Mouse (Mus musculus) stomach, embryonic 16.5 days (tissue): ENCODE data around the gene Plekhh2. TPM values are rescaled to one million over a fixed set of nuclear protein-coding genes. Genes with fewer than 3 reads are reported as not detected.

Experiments used
- ATAC-seq: fragments of 200-750 bp; cut with Nextera tagmentation; 2 replicates; pipeline ENCODE4 v1.8.0; 2017; ENCODE audit warnings: moderate number of reproducible peaks, moderate TSS enrichment; ENCODE audit not compliant: insufficient read depth, low FRiP score
- H3K27ac ChIP-seq: fragments of 300-500 bp; sonication (generic); 2 replicates; pipeline ENCODE4 v1.5.1; 2014; ENCODE audit warnings: low read length
- H3K27me3 ChIP-seq: fragments of 300-500 bp; sonication (generic); 2 replicates; pipeline ENCODE4 v1.6.1; 2014; ENCODE audit warnings: low read length, control low read depth, mixed read lengths; ENCODE audit not compliant: control insufficient read depth, insufficient read depth
- H3K36me3 ChIP-seq: fragments of 300-500 bp; sonication (generic); 2 replicates; pipeline ENCODE4 v1.6.1; 2014; ENCODE audit warnings: low read length; ENCODE audit not compliant: control insufficient read depth, insufficient read depth
- H3K4me1 ChIP-seq: fragments of 300-500 bp; sonication (generic); 2 replicates; pipeline ENCODE4 v1.6.1; 2014; ENCODE audit warnings: low read length, control low read depth, mixed read lengths; ENCODE audit not compliant: control insufficient read depth, insufficient read depth
- H3K4me2 ChIP-seq: fragments of 300-500 bp; sonication (generic); 2 replicates; pipeline ENCODE4 v1.6.1; 2014; ENCODE audit warnings: low read depth, low read length, mixed read lengths
- H3K4me3 ChIP-seq: fragments of 300-500 bp; sonication (generic); replicated peaks from 2 replicates; pipeline ENCODE4 v1.5.1; 2014; ENCODE audit warnings: mild to moderate bottlenecking, low read length
- H3K9ac ChIP-seq: fragments of 300-500 bp; sonication (generic); 2 replicates; pipeline ENCODE4 v1.6.1; 2014; ENCODE audit warnings: low read length
- H3K9me3 ChIP-seq: fragments of 300-500 bp; sonication (generic); replicated peaks from 2 replicates; pipeline ENCODE4 v1.6.1; 2016; ENCODE audit warnings: low read length, control low read depth; ENCODE audit not compliant: control insufficient read depth
- WGBS: fragments of 180-500 bp; shearing (Covaris S2); extraction: QIAGEN DNeasy Blood & Tissue Kit; methylation state at CpG from one replicate; pipeline ENCODE4 v1.1.7; 2014; 5-methylcytosine and 5-hydroxymethylcytosine counted together
- polyA plus RNA-seq: library from polyadenylated mRNA; unstranded; fragments of >200 nt; fragmentation: Nextera tagmentation; extraction: Ambion mirVana; gene quantifications from 2 replicates; pipeline ENCODE4 v1.2.1, GENCODE M21; 2015

The Plekhh2 gene
- polyA plus RNA-seq, 1 experiment from 2014 or later = 10.0 TPM

DNA sequence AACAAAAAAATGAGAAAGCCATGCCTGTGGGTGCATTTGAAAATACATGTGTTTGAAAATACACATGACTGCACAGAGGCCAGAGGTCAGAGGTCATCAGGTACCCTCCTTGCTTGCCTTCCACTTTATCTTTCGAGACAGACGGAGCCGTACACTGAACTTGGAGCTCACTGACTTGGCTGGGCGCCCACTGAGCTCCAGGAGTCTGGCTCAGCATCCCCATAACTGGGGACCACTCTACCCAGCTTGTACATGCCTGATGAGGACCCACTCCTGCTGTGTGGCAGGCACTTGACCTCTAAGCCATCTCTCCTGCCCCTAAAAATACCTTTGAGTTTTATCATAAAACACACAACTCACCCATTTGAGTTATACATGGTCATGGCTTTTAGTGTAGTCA is 2.5 kb upstream of the Plekhh2 start:
- no peak overlapping the region for H3K27ac ChIP-seq
- H3K27me3 ChIP-seq = no peaks in the 10 kb centered on the region
- no peaks in the 10 kb centered on the region for H3K9me3 ChIP-seq
- no peak overlapping the region for H3K4me2 ChIP-seq
- H3K9ac ChIP-seq = no peak overlapping the region
- H3K36me3 ChIP-seq = no peaks in the 10 kb centered on the region
- H3K4me3 ChIP-seq = no peak overlapping the region
- ATAC-seq = no peak
- WGBS = 58% methylated on average over 4 of the region's 4 CpGs
- H3K4me1 ChIP-seq = peaks cover 7% of the 10 kb centered on the region

DNA sequence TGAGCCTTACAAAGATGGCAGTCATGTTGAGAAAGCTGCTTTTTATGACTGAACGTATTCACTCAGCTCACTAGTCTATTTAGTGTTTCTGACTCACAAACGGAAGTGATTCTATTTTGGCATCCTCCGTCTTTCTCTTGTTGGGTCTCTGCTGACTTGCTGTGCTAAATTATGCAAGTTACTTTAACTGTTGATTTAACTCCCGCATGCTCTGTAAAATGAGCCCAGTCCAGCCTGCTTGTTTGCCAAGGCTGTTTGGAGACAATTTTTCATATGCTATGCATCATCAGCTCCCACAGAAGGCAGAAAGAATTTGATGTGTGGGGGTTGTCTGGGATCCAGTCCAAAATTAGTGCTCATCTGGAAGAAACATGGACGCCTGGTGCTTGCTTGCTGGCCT is 1.3 kb upstream of the Plekhh2 start:
- ATAC-seq = peak; percentile 42; the same call in 1 of the 2 replicates
- Histone ChIP-seq H3K4me2 (no peak overlapping the region), H3K4me1 (peaks cover 7% of the 10 kb centered on the region), H3K27ac (peak overlapping the region; percentile 83), H3K9ac (no peak overlapping the region), H3K27me3 (no peaks in the 10 kb centered on the region), H3K9me3 (no peaks in the 10 kb centered on the region), H3K4me3 (no peak overlapping the region), H3K36me3 (no peaks in the 10 kb centered on the region)
- 14% methylated on average over 5 of the region's 5 CpGs for WGBS

DNA sequence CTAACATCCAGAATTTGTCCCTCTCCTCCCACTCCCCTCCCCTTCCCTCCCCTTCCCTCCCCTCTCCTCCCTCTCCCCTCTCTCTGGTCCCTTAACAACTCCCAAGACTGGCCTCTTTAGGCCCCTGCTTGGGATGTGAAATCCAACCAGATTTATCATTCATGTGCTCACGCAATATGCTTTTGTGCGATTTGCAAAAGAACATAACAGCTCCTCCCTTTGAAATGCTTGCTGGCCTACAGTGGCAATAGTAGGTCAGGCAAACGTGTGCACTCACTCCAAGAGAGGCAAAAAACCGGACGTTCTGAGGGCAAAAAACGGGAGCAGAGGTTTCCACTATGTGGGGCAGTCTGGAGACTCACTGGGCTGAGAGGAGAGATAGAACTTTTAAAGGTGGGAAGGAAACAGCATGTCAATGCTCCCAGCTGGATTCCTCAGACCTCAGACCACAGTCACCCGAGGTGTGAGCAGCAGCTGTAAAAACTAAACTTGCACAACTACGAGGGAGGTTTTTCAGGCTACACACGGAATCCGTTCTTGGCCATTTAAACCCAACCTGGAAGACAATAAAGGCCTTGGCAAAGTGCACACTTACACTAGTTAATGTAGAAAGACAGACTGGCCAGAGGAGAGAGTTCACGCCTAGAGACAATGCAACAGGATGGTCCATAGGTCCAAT is 595 bp upstream of the Plekhh2 start:
- peak overlapping the region; percentile 84 for H3K4me3 ChIP-seq
- peak overlapping the region; percentile 91 for H3K9ac ChIP-seq
- H3K36me3 ChIP-seq = no peaks in the 10 kb centered on the region
- H3K27ac ChIP-seq = peak overlapping the region; percentile 83
- no peaks in the 10 kb centered on the region for H3K9me3 ChIP-seq
- no peak for ATAC-seq
- peaks cover 7% of the 10 kb centered on the region for H3K4me1 ChIP-seq
- WGBS = 27% methylated on average over 11 of the region's 11 CpGs
- no peaks in the 10 kb centered on the region for H3K27me3 ChIP-seq
- peak overlapping the region; percentile 94 for H3K4me2 ChIP-seq

DNA sequence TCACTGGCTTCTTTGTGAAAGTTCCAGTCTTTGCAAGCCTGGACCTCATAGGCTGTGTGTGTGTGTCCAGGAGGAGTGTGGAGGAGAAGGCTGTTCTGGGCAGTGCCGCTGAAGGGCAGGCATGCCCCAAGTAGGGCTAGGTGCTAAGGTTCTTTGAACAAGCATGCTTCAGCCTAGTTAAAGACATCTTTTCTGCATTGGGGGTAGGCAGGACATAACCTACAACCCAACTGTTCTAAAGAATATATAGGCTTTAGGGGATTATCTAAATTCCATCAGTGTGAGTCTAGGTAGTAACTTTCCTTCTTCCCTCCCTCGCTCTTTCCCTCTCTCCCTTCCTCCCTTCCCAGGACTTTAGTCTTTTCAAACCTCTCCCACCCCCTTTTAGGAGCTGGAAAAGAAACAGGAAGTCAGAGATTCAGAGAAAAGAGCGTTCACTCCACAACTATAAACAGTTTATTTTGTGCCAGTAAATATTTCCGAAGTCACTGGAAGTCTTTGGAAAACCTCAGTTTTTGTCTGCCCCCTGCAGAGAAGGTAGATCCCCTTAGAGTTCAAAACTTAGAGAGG is 906 bp downstream of the Plekhh2 start:
- Histone ChIP-seq H3K27ac (peak overlapping the region; percentile 83), H3K4me3 (peak overlapping the region; percentile 84), H3K4me1 (peaks cover 7% of the 10 kb centered on the region), H3K9me3 (no peaks in the 10 kb centered on the region), H3K36me3 (no peaks in the 10 kb centered on the region), H3K4me2 (peak overlapping the region; percentile 94), H3K9ac (peak overlapping the region; percentile 91), H3K27me3 (no peaks in the 10 kb centered on the region)
- WGBS = 13% methylated on average over 4 of the region's 4 CpGs
- peak; percentile 35; the same call in 1 of the 2 replicates for ATAC-seq

DNA sequence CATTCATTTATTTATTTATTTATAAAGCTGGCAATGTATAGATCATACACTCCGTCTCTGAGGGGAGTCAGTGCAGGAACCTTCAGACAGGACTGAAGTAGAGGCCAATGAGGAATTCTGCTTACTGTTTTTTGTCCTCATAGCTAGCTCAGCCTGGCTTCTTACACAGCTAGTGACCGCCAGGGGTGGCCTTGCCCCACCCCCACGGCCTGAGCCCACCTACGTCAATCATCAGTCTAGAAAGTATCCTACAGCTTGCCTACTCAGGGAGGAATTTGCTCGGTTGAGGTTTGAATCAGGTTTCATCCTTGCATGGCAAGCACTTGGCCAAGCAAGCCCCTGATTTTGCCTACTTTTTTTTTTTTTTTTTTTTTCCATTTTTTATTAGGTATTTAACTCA is 4.2 kb downstream of the Plekhh2 start:
- WGBS = 76% methylated on average over 5 of the region's 5 CpGs
- Histone ChIP-seq H3K36me3 (no peaks in the 10 kb centered on the region), H3K9me3 (no peaks in the 10 kb centered on the region), H3K4me2 (no peak overlapping the region), H3K27ac (no peak overlapping the region), H3K4me3 (no peak overlapping the region), H3K9ac (no peak overlapping the region), H3K4me1 (peaks cover 11% of the 10 kb centered on the region), H3K27me3 (no peaks in the 10 kb centered on the region)
- no peak for ATAC-seq

DNA sequence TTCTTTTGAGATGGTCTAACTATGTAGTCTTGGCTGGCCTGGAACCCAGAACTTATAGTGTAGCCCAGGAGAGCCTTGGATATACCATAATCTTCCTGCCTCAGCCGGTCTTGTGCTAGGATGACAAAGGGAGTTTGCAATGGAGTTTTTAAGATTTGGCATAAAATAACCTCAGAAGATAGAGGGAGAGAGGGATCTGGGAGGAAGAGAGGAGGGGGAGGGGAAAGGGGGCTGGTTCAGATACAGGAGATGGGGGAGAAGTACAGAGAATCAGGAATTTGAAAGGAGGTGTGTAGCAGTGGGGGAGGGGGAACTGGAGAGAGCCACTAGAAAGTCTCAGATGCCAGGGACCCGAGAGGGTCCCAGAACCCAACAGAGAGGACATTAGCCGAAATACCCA is 7.7 kb downstream of the Plekhh2 start:
- no peaks in the 10 kb centered on the region for H3K27me3 ChIP-seq
- ATAC-seq = no peak
- no peaks in the 10 kb centered on the region; the same call in 1 of the 2 replicates for H3K9me3 ChIP-seq
- no peak overlapping the region for H3K4me3 ChIP-seq
- H3K27ac ChIP-seq = no peak overlapping the region
- 74% methylated on average over 3 of the region's 3 CpGs for WGBS
- H3K36me3 ChIP-seq = no peaks in the 10 kb centered on the region
- no peak overlapping the region for H3K4me2 ChIP-seq
- H3K4me1 ChIP-seq = peaks cover 4% of the 10 kb centered on the region; the same call in 1 of the 2 replicates
- H3K9ac ChIP-seq = no peak overlapping the region

DNA sequence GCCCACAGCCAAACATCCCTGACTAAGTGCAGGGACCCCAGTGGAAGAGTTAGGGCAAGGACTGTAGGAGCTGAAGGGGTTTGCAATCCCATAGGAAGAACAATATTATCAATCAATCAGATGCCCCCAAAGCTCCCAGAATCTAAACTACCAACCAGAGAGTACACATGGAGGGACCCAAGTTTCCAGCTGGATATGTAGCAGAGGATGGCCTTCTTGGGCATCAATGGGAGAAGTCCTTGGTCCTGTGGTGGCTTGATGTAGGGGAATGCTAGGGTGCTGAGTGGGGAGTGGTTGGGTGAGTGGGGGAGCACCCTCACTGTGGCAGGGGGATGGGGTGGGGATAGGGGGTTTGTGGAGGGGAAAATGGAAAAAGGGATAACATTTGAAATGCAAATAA is 8.4 kb downstream of the Plekhh2 start:
- no peak overlapping the region for H3K27ac ChIP-seq
- no peaks in the 10 kb centered on the region; the same call in 1 of the 2 replicates for H3K9me3 ChIP-seq

DNA sequence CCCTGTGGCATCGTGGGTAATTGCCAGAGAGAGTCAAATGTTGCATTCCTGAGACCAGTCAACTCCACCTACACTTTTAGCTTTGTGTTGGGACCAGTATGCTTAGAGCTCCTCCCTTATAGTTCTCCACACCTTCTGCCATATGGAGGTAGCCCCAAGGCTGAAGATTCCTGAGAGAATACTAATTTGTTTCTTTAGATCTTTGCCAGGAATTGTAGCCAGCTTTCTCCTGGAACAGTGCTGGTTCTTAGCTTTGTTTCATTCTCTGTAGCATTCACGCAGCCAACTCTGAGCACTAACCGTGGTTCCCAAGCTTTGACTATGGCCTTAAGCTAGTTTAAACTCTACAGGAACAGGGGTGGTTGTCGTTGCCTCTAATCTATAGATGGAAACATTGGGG is 17.7 kb downstream of the Plekhh2 start:
- H3K27ac ChIP-seq = no peak overlapping the region
- no peak for ATAC-seq
- H3K4me2 ChIP-seq = no peak overlapping the region
- WGBS = 57% methylated on average over 4 of the region's 4 CpGs
- H3K27me3 ChIP-seq = no peaks in the 10 kb centered on the region
- no peak overlapping the region for H3K9ac ChIP-seq
- H3K36me3 ChIP-seq = no peaks in the 10 kb centered on the region
- H3K9me3 ChIP-seq = no peaks in the 10 kb centered on the region
- H3K4me3 ChIP-seq = no peak overlapping the region
- H3K4me1 ChIP-seq = peaks cover 22% of the 10 kb centered on the region

More for the DNA sequence above, 8.4 kb downstream of the Plekhh2 start:
- Histone ChIP-seq H3K9ac (no peak overlapping the region), H3K4me2 (no peak overlapping the region), H3K27me3 (no peaks in the 10 kb centered on the region), H3K4me1 (peaks cover 4% of the 10 kb centered on the region; the same call in 1 of the 2 replicates), H3K36me3 (no peaks in the 10 kb centered on the region), H3K4me3 (no peak overlapping the region)
- ATAC-seq = no peak

DNA sequence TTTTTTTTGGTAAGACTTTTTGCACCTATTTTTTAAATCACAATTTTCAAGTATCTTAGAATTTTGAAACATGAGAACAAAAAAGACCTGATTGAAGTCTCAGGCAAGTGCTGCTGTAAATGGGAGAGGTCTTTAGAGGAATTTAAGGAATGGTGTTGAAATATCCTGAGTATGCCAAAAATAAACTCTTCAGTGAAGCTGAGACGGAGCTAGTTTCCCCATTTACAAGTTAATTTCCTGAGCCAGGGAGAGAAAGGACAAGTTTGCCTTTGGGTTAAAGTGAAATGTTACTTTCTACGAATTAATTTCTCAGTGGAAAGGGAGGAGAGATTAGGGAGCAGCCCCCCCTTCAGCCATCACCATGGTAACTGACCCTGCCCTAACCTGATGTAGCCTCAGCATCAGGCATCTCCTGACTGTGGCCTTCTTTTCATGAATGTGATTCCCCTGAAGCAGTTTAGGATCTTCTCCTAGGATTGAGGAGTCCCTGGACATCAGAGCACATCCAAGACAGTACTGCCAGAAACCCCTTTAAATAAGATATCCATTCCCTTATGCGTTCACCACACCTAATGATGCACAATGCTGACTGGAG is 18.6 kb downstream of the Plekhh2 start:
- Histone ChIP-seq H3K4me2 (no peak overlapping the region), H3K4me3 (no peak overlapping the region), H3K36me3 (no peaks in the 10 kb centered on the region), H3K4me1 (peaks cover 22% of the 10 kb centered on the region), H3K9ac (no peak overlapping the region), H3K27ac (peak overlapping the region; percentile 9; the same call in 1 of the 2 replicates), H3K9me3 (no peaks in the 10 kb centered on the region), H3K27me3 (no peaks in the 10 kb centered on the region)
- WGBS = 35% methylated on average over 3 of the region's 3 CpGs
- ATAC-seq = no peak
